Mouse (Mus musculus): ENCODE measurements around the gene Mlxipl. TPM values are rescaled to one million over a fixed set of nuclear protein-coding genes. Genes with fewer than 3 reads are reported as not detected.
"Not testable (repeated sequence)": the region's sequence is repeated elsewhere in the genome, so short reads cannot be mapped to it uniquely, and the experiment has no call there.

Mlxipl gene
- total RNA-seq (2021) = 10 to 100 TPM; 59.1 to 71.7 TPM
- long read RNA-seq, experiment 1, partial matches to known transcripts = 35 of 44 reads
- long read RNA-seq, experiment 1, other reads (novel, unspliced or antisense) = 7 of 44 reads
- long read RNA-seq, experiment 2, partial matches to known transcripts = 7 of 76 reads
- long read RNA-seq, experiment 2, other reads (novel, unspliced or antisense) = 68 of 76 reads

DNA sequence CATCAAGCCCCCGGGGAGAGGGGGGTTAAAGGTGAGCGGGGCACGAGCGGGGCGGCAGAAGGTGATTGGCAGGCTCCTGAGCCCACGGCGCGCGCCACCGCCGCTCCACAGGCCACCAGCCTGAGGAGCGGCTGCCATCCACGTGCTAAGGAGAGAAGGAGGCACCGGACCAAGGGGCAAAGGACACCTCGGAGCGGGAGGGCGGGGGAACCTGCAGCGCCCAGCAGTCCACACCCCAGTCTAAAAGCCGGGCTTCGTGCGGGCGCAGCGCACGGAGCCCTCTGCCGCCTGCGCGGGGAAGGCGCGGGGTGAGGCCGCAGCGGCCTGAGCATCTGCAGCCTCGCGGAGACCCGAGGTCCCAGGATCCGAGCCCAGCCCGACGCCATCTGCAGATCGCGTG, at the start of gene Mlxipl:
TSS of gene Mlxipl (plus strand) at position 238 of the 400 bp plus-strand sequence.
- DNase-seq = no peak

GRCm38 (mm10) chr5:135040059-135040458, 49.6 kb upstream of the Mlxipl start:
- no peak for DNase-seq

DNA sequence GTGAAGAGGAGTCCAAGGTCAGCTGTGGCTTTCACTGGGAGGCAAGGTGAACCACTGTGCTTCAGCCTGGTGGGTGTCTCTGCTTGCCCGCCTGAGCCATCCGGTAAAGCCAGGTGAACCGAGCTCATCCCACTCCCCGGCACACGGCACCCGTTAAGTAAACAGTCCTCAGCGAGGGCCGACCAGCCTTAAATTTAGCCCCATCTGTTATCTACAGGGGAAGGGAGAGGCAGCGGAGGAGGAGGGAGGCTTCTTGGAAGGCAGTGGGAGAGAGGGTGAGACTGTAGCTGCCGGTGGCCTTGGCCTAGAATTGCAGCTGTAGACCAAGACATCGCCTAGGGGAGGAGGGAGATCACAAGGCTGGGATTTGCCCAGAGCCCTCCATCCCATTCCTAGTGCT, 48.9 kb upstream of the Mlxipl start:
- peak; percentile 50 for DNase-seq

DNA sequence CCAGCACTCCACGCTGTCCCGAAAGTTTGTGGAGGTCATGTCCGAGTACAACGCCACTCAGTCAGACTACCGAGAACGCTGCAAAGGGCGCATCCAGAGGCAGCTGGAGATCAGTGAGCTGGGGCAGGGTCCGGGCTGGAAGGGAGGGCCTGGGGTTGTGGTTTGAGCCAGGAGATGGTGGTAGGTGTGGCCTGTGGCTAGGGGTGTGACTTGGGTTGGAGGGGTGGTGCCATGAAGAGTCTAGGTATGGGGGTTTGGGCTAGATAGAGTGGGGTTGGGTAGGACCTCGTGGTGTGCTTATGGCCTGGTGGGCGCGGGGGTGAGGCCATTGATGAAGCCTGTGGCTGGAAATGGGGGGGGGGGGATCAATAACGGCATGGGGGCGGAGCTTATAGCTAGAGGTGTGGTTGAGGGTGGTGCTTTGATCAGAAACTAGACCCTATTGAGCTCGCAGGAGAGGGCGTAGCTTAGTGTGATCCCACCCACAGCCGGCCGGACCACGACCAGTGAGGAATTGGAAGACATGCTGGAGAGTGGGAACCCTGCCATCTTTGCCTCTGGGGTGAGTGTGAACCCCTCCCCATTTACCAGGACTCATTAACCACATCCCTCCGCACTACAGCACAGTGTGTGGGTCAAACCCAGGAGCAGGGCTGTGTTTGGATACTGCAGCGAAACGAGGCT, 47.4 kb upstream of the Mlxipl start:
- DNase-seq = no peak

DNA sequence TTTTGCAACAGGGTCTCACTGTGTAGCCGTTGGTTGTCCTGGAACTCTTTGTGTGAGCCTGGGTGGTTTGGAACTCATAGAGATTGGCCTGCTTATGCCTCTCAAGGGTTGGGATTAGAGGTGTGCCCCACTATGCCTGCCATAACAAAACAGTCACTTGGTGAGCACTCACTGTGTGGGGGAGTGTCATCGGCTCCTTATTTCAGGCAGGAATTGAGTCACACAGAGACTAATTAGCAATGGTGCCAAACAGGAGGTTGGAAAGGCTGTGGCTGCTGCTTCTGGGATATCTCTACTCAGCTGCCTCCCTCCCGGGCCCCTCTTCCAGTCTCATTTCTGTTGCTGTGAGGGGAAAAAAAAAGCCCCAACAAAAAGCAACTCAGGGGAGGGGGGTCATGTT, 45.1 kb upstream of the Mlxipl start:
- DNase-seq = no peak

DNA sequence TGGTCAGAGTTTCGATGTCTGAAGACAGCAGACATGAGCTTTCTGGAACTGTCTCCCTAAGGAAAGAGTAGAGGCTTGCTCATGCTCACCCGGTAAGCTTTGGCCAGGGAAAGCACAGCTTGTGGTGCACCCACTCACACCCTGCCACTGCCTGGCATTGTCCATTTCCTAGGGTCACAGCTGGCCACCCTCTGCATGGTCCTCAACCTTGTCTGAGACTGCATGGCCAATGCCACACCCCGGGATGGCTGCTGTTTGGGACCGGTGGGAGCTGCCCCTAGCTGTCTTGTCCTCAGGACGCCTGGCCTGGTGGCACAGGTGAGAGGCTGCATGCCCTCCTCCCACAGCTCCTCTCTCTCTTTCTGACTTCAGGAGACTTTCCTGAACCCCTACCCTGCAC, 41.2 kb upstream of the Mlxipl start:
- no peak for DNase-seq

GRCm38 (mm10) chr5:135049268-135049667, 40.4 kb upstream of the Mlxipl start:
- DNase-seq = not testable (repeated sequence)

- DNase-seq = no peak
Measured at GRCm38 (mm10) chr5:135053356-135053755, 36.3 kb upstream of the Mlxipl start.

DNA sequence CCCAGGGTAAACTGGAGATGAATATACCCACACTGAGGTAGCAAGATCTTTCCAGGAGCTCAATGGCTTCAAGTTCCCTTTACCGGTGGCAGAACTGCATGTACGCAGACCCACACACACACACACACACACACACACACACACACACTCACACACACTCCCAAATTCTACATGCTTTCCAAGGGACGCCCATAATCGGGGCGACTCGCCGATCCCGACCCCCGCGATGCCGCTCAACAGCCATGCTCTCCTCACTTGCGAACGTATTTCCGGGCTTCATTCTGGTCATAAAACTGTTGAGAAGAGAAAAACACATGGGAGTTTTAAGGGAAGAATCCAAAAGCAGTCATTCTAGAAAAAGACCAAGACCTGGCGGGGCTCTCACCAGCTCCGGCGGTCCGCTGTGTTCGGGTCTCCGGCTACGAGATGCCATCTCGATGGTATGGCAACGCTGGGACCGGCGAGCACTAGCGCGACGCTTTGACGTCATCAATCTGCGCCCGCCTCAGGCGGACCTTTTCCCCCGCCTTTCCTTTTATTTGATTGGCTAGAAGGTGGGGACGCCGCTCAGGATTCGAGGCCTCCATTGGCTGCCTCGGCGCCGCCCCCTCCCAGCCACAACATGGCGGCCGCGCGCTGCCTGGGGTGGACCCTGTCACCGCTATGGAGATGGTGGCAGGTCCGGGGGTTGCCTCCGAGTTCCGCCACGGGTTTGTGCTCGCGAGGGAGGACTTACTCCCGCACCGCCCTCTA, 25.9 kb upstream of the Mlxipl start, which contains the start of gene Dnajc30:
TSS of gene Dnajc30 (plus strand) at position 574 of the 753 bp plus-strand sequence.
- DNase-seq = peak; percentile 98

DNA sequence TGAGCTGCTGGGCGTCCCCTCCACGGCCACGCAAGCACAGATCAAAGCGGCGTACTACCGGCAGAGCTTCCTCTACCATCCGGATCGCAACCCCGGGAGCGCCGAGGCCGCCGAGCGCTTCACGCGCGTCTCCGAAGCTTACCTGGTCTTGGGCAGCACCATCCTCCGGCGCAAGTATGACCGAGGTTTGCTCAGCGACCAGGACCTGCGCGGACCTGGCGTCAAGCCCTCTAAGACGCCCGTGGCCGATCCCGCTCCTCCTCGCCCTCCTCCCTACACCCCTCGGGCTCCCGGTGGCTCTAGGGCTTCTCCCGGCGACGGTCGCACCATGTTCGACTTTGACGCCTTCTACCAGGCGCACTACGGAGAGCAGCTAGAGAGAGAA, 25.3 kb upstream of the Mlxipl start:
- no peak for DNase-seq

- DNase-seq = not testable (repeated sequence)
Measured at GRCm38 (mm10) chr5:135064909-135065446, 24.7 kb upstream of the Mlxipl start, which contains the start of gene Bud23. Gene Bud23 (minus strand): TSS chr5:135064959.

DNA sequence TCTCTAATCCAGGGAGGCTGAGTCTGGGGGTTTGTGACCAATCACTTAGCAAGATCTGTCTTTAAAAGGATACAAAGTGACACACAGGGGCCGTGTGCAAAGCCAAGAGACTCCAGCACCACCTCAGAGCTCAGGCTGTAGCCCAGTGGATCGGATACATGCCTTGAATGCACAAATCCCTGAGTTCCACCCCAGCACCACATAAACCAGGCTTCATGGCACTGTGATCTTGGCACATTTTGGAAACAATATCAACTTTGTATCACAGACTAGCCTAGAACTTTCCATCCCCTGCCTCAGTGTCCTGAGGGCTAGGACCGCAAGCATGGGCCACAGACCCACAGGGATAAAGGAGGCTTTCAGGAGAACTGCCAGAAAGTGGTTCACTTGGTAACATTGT, 23.7 kb upstream of the Mlxipl start:
- no peak for DNase-seq

DNA sequence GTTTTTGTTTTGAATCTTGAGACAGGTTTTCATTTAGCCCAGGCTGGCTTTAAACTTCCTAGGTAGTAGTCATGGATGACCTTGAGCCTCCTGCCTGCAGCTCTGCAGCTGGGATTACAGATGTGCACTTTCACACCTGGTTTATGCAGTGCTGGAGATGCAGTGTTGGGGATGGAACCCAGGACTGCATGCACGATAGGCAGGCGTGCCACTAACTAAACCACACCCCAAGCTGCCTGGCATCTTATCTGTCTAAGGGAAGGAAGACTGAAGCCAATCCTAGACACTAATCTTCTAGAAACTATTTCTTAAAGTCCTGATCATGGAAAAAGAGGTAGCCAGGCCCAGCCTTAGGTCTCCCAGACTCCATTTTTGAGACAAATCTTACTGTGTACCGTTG, 19.2 kb upstream of the Mlxipl start:
- DNase-seq = no peak

DNA sequence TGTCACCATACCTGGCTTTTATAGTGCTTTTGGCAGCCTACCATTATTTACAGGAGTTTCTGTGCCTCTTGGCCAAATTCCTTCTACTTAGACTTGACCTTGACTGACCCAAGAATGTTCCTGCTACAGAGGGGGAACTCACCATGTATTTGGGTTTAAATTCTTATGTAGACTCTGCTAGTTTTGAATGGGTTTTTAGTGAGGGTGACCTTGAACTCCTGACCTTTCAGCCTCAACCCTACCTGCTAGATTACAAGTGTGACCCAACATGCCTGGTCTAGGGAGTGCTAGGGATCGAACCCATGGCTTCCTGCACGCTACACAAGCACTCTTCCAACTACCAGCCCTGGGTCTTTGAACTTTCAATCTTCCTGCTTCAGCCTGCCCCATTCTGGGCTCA, 17.6 kb upstream of the Mlxipl start:
- DNase-seq = no peak

GRCm38 (mm10) chr5:135072720-135073119, 17.0 kb upstream of the Mlxipl start:
- DNase-seq = no peak

GRCm38 (mm10) chr5:135073349-135074150, 16.1 kb upstream of the Mlxipl start:
- DNase-seq = no peak

DNA sequence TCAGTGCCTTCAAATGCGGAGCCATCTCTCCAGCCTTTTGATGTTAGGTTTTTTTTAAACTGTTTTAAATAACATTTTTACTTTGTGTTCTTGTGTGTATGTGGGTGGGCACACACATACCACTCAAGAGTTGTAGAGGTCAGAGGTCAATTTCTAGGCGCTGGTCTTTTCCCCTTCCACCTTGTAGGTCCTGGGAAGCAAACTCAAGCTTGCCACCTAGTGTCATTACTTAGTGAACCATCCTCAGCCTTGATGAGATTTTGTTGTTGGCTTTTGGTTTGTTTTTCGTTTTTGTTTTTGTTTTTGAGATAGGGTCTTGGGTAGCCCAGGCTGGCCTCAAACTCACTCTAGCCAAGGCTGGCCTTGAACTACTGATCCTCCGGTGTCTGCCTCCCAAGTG, 14.0 kb upstream of the Mlxipl start:
- no peak for DNase-seq

GRCm38 (mm10) chr5:135076368-135076767, 13.3 kb upstream of the Mlxipl start:
- no peak for DNase-seq

- no peak for DNase-seq
Measured at GRCm38 (mm10) chr5:135076931-135077505, 12.7 kb upstream of the Mlxipl start.

GRCm38 (mm10) chr5:135077564-135078481, 11.9 kb upstream of the Mlxipl start, which contains the start of gene Vps37d:
Gene Vps37d (minus strand): TSS chr5:135078266.
- peak; percentile 98 for DNase-seq

DNA sequence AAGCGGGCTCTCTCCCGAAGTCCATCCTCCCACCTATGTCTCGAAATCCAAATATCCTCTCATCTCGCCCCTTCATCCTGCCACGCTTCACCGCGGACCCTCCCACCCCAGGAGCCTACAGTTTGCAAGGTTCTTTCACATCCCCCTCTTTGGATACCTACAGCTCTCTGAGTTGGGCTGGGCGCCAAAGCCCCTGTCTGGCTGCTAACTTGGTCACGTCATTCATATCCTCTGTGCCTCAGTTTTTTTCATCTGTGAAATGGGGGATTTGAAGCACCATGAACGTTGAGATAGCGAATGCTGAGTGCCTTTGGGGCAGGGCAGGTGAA, 11.2 kb upstream of the Mlxipl start:
- DNase-seq = no peak

All from adrenal gland, postnatal 10 days (tissue).